Mouse (Mus musculus): Measurements from ENCODE around the gene Sumo3.

Gene Sumo3

DNA sequence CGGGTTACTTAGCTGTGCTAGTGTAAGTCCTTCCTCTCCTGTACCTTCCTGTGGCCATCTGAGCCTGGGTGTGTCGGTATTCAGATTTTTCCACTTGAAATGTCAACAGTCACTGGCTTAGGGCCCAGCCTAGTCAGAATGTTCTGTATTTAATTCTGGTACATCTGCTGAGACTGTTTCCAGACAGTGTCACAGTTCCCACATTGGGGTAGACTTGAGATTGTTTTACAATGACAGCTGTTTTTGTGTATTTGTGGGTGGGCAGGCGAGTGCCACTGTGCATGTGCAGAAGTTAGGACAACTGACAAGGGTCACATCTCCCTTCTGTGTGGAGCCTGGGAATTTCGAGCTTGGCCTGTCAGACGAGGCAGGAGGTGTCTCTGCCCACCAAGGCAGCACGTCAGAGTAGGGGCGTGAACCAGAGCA is 18.7 kb downstream of the Sumo3 start:
- in situ Hi-C loops (cut with MboI), result loop anchor here (5.0 kb wide), 1 partner anchor 107 kb away; the partner anchor contains the start of gene Fam207a

DNA sequence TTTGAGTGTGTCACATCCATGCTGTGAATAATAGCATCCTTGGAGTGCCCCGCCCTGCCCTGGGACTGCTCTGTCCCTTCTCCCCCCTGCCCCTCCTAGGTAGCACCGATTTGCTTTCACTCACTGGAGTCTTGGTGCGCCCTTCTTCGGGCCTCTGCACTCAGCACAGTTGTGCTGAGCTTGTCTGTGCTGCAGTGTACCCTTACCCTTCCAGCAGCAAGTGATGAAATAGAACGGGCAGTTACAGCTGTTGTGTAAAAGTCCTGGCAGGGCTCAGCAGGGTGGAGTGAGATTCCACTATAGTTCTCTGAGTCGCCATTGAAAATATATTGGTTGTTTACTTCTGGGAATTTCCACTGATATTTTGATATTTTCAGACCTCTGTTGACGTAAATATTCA is 20.1 kb downstream of the Sumo3 start:
- in situ Hi-C loops (cut with MboI), result no loop called here

DNA sequence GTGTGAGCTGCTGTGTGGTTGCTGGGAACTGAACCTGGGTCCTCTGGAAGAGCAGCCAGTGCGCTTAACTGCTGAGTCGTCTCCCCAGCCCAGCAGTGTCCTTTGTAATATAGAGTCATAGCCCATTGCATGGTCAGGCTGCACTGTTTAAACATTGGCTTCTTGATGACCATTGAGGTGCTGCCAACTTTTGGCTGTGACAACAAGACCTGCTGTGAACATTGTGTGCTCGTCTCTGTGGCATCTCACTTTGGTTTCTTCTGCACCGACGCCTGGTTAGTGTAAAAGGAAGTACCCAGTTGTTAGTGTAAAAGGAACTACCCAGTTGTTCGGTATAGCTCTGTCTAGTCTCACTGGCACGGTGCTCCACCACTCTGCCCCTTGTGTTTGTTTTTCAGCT is 20.7 kb downstream of the Sumo3 start:
- in situ Hi-C loops (cut with MboI), result no loop called here

DNA sequence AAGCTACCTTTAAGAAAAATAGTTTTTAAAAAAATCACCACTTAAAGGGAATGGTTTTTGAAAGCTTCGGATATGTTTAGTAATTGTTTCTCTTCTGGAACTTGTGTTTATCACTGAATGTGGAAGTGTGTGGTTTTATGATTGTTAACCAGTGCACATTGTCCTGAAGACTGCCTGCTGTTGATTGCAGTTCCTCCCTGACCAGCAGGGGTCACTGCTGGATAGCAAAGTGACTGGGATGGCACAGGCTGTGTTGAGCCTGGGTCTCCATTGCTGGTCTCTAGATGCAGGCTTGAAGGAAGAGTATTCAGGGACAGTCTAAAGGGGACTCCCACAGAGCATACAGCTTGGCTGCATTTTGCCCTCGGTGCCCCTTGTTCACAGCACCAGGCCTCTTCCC is 21.6 kb downstream of the Sumo3 start:
- in situ Hi-C loops (cut with MboI), result no loop called here

DNA sequence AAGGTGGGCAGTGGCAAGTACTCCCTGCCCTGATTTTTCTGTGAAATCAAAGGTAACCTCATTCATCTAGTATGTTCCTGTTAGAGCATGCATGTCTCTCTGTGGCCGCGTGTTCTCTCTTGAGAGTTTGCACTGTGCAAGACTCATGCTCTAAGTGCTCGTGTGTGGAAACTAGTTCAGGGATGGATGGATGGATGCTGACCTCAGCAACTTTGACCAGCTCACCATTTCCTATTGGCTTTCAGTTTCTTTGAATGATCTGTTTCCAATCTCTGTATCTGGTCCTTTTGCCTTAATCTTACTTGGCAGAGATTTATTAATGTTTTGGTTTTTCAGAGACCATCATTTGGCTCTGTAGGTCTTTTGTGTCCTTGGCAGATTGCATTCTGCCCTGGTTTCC is 23.3 kb downstream of the Sumo3 start:
- in situ Hi-C loops (cut with MboI), result no loop called here

DNA sequence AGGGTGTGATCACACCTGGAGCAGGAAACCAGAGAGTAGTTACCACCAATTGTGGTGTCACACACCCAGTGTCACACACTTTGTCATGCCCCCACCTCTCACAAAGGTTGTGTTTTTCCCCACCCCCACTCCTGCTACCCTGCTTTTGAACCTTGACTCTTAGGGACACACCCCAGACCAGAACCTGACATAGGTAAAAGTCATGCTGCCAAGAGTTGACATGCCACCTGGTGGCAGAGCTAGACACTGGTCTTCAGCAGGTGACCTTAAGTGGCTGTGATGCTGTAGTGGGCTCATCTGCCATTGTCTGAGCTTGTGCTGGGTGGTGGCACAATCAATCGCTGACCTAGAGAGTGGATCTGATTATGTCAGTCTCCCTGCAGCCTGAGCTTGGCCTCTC is 24.1 kb downstream of the Sumo3 start:
- in situ Hi-C loops (cut with MboI), result no loop called here

DNA sequence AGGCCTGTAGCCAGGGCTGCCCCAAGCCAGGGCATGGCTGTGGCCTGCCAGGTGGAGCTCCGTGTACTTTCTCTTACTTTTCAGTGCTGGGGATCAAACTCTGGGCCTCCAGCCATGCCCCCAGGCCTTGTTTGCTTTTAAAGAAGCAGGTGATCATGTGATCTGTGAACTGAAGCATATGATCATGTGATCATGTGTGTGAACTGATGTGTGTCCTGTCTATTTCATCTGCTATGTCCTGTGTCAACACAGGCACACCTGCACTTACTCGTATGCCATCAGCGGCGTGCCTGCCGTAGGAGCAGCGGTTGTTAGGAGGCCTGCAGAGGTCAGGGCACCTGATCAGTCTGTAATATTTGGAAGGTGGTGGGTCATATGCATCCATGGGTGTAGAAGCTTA is 28.1 kb downstream of the Sumo3 start:
- in situ Hi-C loops (cut with MboI), result no loop called here

DNA sequence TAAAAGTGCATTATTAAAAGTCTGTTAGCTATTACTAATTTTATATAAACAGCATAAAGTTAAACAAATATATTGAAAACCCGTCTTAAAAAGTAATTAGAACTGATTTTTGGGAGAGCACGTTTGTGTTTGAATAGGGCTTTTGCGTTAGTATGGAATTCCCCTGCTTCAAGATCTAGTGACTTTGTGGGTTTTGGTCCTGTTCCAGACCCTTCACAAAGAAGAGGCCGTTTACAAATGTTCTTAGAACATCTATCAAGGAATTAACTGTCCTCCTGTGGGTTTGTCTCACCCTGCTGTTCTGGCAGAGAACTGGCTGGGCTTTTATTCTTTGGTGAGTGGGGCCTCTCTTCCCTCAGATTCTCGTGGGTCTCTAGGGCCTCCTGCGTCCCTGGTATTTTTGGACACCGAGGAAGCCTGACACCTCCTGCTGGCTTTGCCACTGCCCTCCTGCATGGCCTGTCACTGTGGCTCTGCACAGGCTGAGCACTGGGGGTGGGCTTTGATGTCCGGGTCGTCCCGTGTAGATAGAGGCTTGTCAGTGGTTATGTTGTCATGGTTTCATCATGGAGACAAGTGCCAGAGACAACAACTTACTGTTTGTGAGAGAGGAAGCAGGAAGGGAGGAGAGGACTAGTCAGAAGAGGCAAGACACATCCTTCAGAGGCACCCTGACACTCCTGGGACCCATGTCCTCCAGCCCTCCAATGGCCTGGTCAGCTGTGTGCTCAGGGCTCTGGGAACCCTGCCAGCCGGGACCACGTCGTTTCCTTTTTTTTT is 28.7 kb downstream of the Sumo3 start:
- in situ Hi-C loops (cut with MboI), result no loop called here

DNA sequence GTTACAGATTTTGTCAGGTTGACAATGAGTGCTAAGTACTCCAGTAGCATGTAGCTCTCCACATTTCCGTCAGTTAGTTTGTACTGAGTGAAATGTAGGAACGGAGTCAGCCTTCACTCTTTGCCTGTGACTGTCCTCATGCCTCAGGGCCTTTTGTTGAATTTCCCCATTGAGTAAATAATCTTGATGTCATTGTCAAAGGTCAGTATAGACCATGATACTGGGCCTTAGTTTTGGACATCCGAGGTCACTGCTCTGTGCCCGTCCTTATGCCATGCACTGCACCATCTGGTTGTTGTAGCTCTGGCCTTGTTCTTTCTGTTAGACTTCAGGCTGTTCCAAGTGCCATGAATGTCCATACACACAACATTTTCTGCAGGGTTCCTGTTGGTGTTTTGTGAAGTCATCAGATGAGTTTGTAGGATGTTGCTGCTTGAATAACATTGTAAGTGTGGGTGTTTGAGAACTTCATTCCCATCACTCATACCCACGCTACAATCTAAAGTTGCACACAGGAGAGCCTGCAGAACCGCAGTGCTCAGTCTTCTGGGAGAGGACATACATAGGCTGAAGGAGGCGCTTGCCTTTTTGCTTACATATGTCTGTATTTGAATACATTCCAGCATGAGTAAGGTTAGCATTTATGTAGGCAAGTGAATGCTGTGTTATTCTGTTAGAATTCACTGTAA is 30.5 kb downstream of the Sumo3 start:
- in situ Hi-C loops (cut with MboI), result no loop called here

DNA sequence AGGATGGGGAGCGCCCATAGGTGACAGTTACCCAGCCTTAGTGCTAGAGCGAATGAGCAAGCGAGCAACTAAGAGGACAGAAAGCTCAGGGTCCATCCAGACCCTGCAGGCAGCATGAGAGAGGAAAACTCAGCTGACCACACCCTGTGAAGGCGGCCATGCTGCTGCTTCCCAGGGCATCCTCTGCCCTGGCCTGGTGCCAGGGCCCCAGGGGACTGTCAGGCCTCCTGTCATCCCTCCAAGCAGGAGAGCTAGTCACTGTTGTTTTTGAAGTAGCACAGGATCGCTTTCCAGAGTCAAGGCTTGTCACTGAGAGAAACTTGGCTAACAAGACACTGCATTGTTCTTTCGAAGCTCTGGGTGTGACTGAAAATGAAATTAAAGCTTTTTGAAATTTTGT is 33.1 kb downstream of the Sumo3 start:
- in situ Hi-C loops (cut with MboI), result no loop called here

DNA sequence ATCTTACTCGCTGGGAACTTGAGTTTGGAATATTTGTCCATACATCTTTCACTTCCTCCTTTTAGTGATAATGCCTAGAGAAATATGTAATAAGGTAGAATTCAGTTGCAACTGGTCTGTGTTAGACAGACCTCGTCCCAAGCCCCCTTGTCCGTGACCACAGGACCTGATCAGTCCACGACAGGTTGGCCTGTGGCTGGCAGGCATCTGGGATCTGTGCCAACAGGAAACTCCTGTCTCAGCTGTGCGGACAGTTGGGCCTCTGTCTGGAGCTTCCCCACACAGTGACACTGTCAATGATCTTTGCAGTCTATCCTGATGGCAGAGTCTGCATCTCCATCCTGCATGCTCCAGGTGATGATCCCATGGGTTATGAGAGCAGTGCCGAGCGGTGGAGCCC is 37.3 kb downstream of the Sumo3 start:
- in situ Hi-C loops (cut with MboI), result no loop called here

DNA sequence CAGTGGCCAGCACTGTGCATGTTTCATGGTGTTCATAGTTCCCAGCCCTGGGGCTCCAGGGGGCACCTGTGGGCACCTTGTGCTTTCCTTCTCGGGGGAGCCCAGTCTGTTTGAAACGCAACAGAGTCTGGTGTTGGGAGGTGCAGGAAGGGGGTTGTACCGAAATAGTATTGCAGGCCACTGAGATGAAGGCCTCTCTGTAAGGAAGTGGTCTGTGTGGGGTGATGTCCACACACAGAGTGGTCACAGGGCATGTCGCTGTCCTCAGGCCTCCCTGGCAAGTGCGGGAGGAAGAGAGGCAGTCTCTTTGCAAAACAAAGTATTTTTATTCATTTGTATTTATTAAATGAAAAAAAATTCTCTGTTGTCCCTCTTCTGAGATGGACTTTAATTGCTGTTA is 39.7 kb downstream of the Sumo3 start:
- in situ Hi-C loops (cut with MboI), result no loop called here

DNA sequence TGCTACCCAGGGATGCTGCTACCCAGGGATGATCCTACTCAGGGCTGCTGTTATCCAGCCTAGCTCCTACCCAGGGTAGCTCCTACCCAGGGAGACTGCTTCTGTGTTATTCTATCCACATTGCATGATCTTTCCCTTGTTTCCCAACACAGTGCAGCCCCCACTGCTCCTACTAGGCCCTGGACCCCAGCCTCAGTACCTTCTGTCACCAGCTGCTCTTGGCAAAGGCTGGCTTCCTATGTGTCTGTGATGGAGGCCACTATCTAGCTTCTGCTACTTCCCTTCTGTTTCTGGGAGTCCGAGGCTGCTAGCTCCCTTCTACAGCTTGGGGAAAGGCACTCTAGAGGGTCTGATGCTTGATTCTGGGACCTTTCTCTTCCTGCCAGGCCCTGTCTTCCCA is 41.6 kb downstream of the Sumo3 start:
- in situ Hi-C loops (cut with MboI), result no loop called here

DNA sequence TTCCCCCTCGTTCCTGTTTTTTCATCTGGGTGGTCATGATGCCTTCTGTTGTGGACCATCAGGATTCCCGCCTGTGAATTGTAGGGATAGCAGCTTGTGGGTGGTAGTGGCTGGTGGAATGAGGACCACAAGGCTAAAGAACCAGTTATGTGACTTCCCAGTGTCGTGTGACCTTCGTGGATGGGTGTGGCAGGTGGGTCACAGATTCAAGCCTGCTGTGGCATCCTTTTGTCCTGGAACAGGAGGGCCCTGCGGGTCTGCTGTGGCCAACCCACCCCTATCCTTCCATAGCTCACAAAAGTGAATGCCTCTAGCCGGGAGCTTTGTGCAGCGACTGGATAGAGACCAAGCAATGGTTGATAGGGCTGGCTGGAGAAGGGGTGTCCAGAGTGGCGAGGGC is 42.0 kb downstream of the Sumo3 start:
- in situ Hi-C loops (cut with MboI), result no loop called here

DNA sequence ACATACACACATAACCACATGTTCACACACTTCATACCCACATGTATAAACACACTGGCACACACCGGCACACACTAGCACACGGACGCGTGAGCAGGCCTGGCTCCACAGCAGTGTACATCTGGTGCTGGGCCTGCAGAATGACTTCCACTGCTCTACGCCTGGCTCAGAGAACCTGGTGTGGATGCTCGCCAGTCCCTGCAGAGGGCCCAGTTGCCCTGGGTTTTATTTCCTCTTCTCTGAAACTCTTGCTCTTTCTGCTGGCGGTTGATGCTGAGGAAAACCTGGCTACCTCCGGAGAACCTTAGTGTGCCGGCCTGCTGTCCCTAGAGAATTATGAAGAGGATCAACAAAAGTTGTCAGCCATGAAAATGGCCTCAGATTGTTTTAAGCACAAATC is 46.1 kb downstream of the Sumo3 start:
- in situ Hi-C loops (cut with MboI), result no loop called here

DNA sequence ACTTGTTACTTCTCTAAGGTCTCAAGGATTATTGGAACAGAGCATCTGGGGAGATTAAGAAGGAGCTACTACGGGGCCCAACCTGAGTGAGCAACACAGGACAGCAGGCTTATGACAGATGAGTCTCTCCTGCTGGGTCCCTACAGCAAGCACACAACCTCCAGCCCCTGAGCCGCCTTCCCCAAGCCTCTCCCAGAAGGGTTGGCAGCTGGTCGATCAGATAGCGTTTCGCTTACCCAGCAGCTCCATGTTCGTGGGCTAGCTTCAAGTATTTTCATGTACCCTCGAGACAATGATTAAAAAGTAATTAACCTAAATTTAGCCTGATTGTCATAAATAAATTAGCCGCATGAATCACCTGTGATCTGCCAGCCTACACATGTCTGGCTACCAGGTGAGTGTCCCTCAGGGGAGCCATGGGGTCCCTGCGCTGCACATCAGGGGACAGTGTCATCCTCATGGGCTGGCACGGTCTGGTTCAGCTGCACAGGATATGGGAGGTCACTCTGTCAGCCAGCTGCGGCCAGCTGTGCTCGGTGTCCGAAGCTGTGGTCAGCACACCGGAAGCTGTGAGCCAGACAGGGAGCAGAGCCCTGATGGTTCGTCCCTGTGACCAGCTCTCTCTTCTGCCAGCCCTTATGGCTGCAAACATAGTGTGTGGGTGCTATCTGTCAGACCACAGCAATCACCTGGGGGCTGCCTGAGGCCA is 52.5 kb downstream of the Sumo3 start:
- in situ Hi-C loops (cut with MboI), result no loop called here

DNA sequence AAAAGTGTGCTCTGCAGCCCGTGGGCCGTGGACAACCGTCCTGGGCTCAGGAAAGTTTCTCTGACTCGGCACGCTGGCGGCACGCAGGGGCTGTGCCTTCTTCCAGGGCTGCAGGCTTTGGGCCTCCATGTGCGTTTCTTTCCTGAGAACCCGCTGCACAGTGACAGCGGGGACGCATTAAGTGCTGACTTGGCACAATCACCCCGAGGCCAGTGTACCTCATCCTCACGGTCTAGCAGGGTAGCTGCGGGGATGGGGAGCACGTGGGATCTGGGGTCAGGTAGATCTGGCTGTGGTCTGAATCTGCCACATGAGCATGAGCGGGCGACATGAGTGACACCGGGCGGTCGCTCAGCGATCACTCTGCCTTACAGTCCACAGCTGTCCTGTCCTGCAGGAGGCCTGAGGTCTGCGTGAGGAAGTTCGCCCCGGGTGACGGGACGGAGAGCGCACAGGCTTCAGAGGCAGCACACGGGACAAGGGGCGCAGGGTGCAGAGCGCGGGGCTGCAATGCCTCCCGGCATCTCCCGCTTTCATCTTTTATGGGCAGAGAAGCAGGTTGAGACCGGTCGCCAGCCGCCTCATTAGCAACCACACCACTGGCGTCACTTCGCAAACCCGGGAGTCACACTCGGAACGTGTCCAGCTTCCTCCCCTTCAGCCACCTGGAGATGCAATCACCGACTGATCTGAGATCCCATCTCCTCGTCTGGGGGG is 58.2 kb downstream of the Sumo3 start:
- in situ Hi-C loops (cut with MboI), result no loop called here

DNA sequence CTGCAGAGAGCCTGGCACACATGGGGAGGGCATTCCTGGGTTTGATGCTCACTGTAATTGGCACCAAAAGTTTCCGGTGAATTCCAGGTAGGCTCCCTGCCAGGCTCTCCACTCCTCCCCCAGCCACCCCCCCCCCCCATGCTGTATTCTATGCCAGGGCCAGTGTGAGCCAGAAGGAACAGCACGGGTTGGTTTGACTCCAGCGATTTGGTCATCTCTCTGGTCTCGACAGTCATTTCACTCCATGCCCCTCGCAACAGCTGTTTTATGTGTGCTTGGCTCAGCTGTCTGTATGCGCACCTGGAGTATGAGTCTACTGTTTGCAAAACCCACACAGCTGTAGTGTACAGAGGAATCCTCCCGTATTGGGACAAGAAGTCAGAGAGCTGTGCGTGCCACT is 60.4 kb downstream of the Sumo3 start:
- in situ Hi-C loops (cut with MboI), result no loop called here

DNA sequence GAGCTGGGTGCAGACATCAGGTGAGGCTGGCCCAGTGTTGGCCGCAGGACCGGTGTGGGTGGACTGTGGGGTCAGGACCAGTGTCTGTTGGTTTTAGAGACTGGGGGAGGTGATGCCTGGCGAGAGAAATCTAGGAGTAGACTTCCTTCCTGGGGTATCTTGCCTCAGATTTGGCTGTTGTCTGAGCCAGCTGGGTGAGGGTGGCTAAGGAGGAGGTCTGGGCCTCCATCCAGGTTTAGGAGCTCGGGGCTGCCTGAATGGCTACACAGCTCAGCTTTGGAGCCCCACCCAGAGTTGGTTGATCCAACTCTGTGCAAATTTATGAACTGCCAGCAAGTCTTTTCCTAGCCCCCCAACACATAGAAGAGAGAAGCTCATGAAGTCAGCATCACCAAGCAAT is 61.5 kb downstream of the Sumo3 start:
- in situ Hi-C loops (cut with MboI), result no loop called here
